Mouse (Mus musculus) effector memory CD4-positive, alpha-beta T cell, adult 5 months (primary cell): ENCODE results near the gene Mtcl1. TPM values are rescaled to one million over a fixed set of nuclear protein-coding genes. Genes with fewer than 3 reads are reported as not detected.

ENCODE experiments used
- polyA plus RNA-seq: library from polyadenylated mRNA; unstranded; fragments of 100-300 nt; shearing (Covaris generic); gene quantifications from one replicate; pipeline ENCODE4 v1.2.1, GENCODE M21; 2017

Mtcl1 gene
- polyA plus RNA-seq, result not detected

GRCm38 (mm10) chr17:66449460-66450341, at the start of gene Mtcl1:
Gene Mtcl1, minus strand, starts transcription at chr17:66449750.

Other genes starting within 250 kb of the Mtcl1 start
- 12.5 TPM for gene Rab12, start 70.0 kb upstream of the Mtcl1 start, polyA plus RNA-seq
- not detected for gene Themis3, start 144.9 kb upstream of the Mtcl1 start, polyA plus RNA-seq